Mouse (Mus musculus) neural tube, embryonic 13.5 days (tissue): ENCODE measurements around the gene Ly86. TPM values are rescaled to one million over a fixed set of nuclear protein-coding genes. Genes with fewer than 3 reads are reported as not detected.

ENCODE experiments used
- ATAC-seq: fragments of 200-750 bp; cut with Nextera tagmentation; 2 replicates; pipeline ENCODE4 v1.8.0; 2017; ENCODE audit warnings: low read depth, mild to moderate bottlenecking, moderate TSS enrichment, moderate library complexity
- H3K27ac ChIP-seq: fragments of 300-500 bp; sonication (generic); replicated peaks from 2 replicates; pipeline ENCODE4 v1.5.1; 2015; ENCODE audit warnings: moderate library complexity, mild to moderate bottlenecking, inconsistent platforms
- H3K27me3 ChIP-seq: fragments of 300-500 bp; sonication (generic); 2 replicates; pipeline ENCODE4 v1.6.1; 2015; ENCODE audit warnings: mild to moderate bottlenecking, inconsistent platforms
- H3K36me3 ChIP-seq: fragments of 300-500 bp; sonication (generic); 2 replicates; pipeline ENCODE4 v1.6.1; 2015; ENCODE audit warnings: mild to moderate bottlenecking, inconsistent platforms
- H3K4me1 ChIP-seq: fragments of 300-500 bp; sonication (generic); replicated peaks from 2 replicates; pipeline ENCODE4 v1.6.1; 2015; ENCODE audit warnings: inconsistent platforms
- H3K4me2 ChIP-seq: fragments of 300-500 bp; sonication (generic); 2 replicates; pipeline ENCODE4 v1.6.1; 2015; ENCODE audit warnings: inconsistent platforms, mild to moderate bottlenecking, moderate library complexity
- H3K4me3 ChIP-seq: fragments of 300-500 bp; sonication (generic); 2 replicates; pipeline ENCODE4 v1.5.1; 2015; ENCODE audit warnings: mild to moderate bottlenecking, inconsistent platforms
- H3K9ac ChIP-seq: fragments of 300-500 bp; sonication (generic); 2 replicates; pipeline ENCODE4 v1.6.1; 2015; ENCODE audit warnings: moderate library complexity, mild to moderate bottlenecking, inconsistent platforms
- H3K9me3 ChIP-seq: fragments of 300-500 bp; sonication (generic); 2 replicates; pipeline ENCODE4 v1.6.1; 2016; ENCODE audit warnings: inconsistent platforms
- WGBS: fragments of 180-500 bp; shearing (Covaris S2); methylation state at CpG from one replicate; pipeline ENCODE4 v1.1.7; 2015; 5-methylcytosine and 5-hydroxymethylcytosine counted together
- polyA plus RNA-seq: library from polyadenylated mRNA; unstranded; fragments of >200 nt; fragmentation: Nextera tagmentation; extraction: Ambion mirVana; gene quantifications from 2 replicates; pipeline ENCODE4 v1.2.1, GENCODE M21; 2015

Ly86 gene
- polyA plus RNA-seq, 1 experiment from 2014 or later: 12.3 TPM

DNA sequence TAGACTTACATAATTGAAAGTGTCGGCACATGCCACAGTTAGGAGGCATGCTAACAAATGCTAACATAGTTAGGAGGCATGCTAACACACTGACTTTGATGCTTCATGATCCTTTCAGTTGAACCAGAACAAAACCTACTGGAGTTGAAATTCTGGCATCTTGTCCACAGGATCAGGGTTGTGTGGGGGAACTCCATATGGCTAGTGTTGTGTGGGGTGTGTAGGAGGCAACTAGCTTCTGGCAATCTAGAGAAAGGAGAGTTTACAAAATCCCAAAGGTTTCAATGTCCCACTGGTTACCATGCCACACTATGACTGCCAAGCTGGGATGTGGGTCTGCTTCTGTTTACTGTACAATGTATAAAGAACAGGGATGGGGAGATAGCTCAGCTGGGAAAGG is 70.7 kb downstream of the Ly86 start:
- no peak overlapping the region for H3K9ac ChIP-seq
- H3K4me1 ChIP-seq: no peaks in the 10 kb centered on the region
- 94% methylated on average over 1 of the region's 1 CpGs for whole genome bisulfite sequencing
- no peaks in the 10 kb centered on the region for H3K36me3 ChIP-seq
- no peak overlapping the region for H3K4me2 ChIP-seq
- no peaks in the 10 kb centered on the region for H3K9me3 ChIP-seq
- H3K27me3 ChIP-seq: no peaks in the 10 kb centered on the region
- no peak for ATAC-seq
- no peak overlapping the region for H3K27ac ChIP-seq
- H3K4me3 ChIP-seq: no peak overlapping the region

DNA sequence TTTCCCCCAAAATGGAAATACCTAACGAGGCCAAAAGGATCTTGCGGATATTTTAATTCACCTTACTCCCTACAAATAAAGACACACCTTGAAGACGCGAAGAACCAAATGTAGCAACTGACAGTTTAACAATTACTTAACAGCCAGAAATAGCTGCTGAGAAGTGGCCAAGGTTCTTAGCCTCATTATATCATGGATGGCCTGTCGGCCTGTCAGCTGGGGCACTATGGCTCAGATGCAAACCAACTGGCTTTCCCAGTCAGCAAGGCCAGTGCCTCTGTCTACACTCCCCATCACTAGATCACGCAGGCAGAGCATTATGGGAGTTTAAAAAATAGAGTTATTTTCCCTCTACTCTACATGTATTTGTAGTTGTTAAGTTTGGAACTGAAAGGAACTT is 78.4 kb downstream of the Ly86 start:
- H3K4me3 ChIP-seq: no peak overlapping the region
- H3K4me2 ChIP-seq: no peak overlapping the region
- H3K4me1 ChIP-seq: peaks cover 11% of the 10 kb centered on the region
- no peaks in the 10 kb centered on the region for H3K9me3 ChIP-seq
- no peaks in the 10 kb centered on the region for H3K27me3 ChIP-seq
- no peak for ATAC-seq
- no peak overlapping the region for H3K27ac ChIP-seq
- WGBS: 92% methylated on average over 6 of the region's 6 CpGs
- no peak overlapping the region for H3K9ac ChIP-seq
- no peaks in the 10 kb centered on the region for H3K36me3 ChIP-seq

DNA sequence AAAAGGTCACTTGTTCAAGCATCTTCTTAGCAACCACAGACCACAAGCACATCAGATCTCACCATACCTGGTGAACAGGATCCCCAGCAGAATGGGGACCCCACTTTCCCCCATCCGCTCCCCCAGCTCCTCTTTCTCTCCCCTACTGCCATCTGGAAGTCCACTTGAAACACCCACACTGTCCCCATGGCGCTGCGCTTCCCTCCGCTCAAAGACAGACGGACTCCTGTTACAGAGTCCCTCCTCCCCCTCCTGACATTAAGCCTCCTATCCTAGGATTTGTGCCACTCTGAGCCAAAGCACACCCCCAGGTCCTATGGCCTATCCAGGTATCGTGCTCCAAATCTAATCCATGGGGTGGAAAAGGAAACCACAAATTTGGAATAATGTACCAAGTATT is 79.9 kb downstream of the Ly86 start:
- no peaks in the 10 kb centered on the region for H3K27me3 ChIP-seq
- peaks cover 11% of the 10 kb centered on the region for H3K4me1 ChIP-seq
- H3K27ac ChIP-seq: no peak overlapping the region
- no peak overlapping the region for H3K4me2 ChIP-seq
- no peaks in the 10 kb centered on the region for H3K36me3 ChIP-seq
- H3K9me3 ChIP-seq: no peaks in the 10 kb centered on the region
- no peak for ATAC-seq
- no peak overlapping the region for H3K9ac ChIP-seq
- H3K4me3 ChIP-seq: no peak overlapping the region
- 94% methylated on average over 6 of the region's 6 CpGs for WGBS

DNA sequence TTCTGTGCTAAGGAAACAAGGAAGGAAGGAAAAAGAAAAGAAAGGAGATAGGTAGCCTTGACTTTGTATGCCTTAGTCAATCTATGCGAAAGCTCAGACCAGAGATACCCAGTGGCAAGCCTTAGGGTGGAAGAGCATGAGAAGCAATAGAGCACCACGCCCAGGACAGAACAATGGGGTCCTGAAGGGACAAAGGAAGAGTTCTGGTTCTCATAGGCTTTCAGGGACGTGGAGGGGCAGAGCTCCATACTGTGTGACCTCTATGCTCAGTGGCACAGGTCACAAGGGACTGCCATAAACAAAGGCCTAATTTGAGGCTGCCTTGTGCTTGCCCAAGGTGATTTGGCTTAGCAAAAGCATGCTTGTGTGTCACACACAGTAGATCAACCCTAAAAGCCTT is 80.4 kb downstream of the Ly86 start:
- Histone ChIP-seq H3K9ac (no peak overlapping the region), H3K36me3 (no peaks in the 10 kb centered on the region), H3K27ac (no peak overlapping the region), H3K9me3 (no peaks in the 10 kb centered on the region), H3K27me3 (no peaks in the 10 kb centered on the region), H3K4me3 (no peak overlapping the region), H3K4me2 (no peak overlapping the region), H3K4me1 (peaks cover 11% of the 10 kb centered on the region)
- no peak for ATAC-seq
- 54% methylated on average over 3 of the region's 3 CpGs for WGBS

DNA sequence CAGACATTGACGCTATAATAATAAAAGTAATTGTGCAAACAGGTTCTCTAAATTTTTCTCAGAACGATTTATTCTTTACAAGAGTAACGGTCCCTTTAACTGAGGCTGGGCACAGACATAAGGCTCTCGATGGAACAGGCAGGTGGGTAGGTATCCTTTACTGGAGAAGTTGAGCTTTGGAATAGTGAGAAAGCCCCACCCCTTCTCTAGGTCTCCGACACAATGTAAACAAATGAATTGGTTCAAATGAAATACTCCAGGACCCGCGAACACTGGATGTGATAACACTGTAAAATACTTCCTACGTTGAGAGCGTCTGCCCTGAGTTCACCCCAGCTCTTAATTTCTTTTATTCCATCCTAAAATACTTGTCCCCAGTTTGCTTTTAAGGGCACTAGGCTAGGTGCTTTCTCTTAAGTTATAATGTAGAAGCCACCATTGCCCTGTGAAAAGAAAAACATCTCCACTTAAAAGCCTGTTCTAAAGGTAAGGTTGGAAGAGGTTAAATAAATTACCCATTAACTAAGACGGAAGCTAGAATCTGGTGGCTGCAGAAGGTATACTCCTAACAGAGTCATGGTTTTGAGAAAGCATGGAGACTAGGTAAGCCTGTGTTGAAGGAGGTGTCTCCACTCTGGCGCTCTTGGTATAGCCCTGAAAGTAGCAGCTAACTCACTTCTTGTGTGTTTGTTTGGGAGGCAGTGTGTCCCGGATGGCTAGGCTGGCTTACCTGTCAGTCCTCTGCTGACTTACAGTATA is 81.7 kb downstream of the Ly86 start:
- 88% methylated on average over 12 of the region's 12 CpGs for WGBS
- Histone ChIP-seq H3K9me3 (no peaks in the 10 kb centered on the region), H3K4me1 (peaks cover 5% of the 10 kb centered on the region), H3K27ac (no peak overlapping the region), H3K27me3 (no peaks in the 10 kb centered on the region), H3K4me2 (no peak overlapping the region), H3K36me3 (no peaks in the 10 kb centered on the region), H3K9ac (no peak overlapping the region), H3K4me3 (no peak overlapping the region)
- ATAC-seq: no peak

DNA sequence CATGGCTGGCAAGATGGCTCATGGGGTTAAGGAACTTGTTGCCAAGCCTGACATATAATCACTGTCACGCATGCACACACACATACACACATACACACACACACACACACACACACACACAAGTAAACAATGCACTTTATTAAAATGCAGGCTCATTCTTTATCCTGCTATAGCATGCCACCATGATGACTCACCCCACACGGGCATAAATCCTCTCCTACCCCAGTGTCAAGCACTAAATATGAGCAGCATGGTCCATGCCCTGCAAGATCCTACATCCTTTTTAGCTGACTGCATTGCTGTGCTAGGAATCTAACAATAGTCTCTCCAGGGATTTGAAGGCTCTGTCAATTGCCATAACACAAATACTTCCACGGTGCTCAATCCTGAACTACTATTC is 83.5 kb downstream of the Ly86 start:
- no peak for ATAC-seq
- Histone ChIP-seq H3K36me3 (no peaks in the 10 kb centered on the region), H3K9me3 (no peaks in the 10 kb centered on the region), H3K27me3 (peaks cover 8% of the 10 kb centered on the region; the same call in 1 of the 2 replicates), H3K4me2 (no peak overlapping the region), H3K4me1 (no peaks in the 10 kb centered on the region), H3K27ac (no peak overlapping the region), H3K4me3 (no peak overlapping the region), H3K9ac (no peak overlapping the region)
- 83% methylated on average over 3 of the region's 3 CpGs for WGBS

DNA sequence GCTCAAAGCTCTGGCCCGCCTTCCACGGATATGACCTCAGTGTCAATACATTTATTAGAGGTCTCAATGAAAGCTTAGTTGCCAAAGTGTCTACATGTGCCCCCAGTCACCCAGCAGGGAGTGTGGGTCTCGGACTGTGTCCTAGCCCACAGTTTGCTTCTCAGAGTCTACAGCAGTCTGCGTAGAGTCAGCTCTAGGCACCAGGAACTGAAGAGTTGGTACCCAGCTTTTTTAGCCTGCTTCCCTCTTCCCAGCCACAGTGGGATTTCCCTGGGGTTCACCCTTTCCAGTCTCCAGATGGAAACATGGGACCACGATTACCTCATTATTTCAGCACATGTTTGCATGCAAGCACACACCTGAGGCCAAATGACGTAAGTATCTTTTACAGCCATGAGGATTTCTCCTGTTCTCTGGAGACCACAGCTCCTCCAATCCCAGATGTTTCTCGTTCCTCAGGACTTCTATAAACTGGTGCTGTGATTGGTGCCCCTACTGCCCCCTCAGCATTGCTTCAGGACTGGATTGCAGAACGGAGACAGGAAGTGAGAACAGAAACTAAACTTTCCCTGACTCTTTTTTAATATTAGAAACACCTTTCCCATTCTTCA is 84.8 kb downstream of the Ly86 start:
- peaks cover 14% of the 10 kb centered on the region for H3K27me3 ChIP-seq
- 65% methylated on average over 8 of the region's 8 CpGs for WGBS
- peaks cover 3% of the 10 kb centered on the region; the same call in 1 of the 2 replicates for H3K4me1 ChIP-seq
- H3K4me2 ChIP-seq: no peak overlapping the region
- ATAC-seq: no peak
- H3K9me3 ChIP-seq: no peaks in the 10 kb centered on the region
- no peaks in the 10 kb centered on the region for H3K36me3 ChIP-seq
- no peak overlapping the region for H3K4me3 ChIP-seq
- no peak overlapping the region for H3K27ac ChIP-seq
- no peak overlapping the region for H3K9ac ChIP-seq

DNA sequence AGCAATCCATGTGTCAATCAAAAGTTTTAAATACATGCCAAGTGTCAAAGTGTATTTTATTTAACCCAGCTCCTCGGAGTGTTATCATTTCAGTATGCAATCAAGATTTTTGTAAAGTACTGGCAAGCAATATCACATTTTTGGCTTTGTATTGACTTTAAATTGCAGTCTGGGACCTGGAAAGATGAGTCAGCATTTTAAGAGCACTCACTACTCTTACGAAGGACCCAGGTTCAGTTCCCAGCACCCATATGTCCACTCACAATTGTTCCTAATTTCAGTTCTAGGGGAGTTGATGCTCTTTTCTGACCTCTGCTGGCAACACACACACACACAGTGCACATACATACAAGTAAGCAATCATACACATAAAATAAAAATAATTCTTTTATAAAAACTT is 86.7 kb downstream of the Ly86 start:
- Histone ChIP-seq H3K27ac (no peak overlapping the region), H3K36me3 (no peaks in the 10 kb centered on the region)
- WGBS: over 99% methylated on average over 2 of the region's 2 CpGs

DNA sequence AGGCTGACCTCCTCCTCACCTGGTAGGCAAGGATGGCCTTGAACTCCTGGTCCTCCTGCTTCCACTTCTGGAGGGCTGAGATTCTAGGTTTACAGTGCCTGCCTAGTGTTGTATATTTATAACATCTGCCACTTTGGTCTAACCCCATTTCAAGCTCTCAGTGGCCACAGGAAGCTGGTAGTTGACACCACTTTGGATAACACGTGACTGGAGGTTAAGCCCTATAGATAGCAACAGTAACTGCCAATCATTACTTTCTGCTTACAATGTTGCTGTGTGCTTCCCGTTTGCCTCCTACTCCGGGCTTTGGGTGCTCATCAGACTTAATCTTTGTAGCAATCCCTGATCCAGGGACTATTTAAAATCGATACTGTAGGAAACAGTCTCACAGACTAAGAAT is 87.6 kb downstream of the Ly86 start:
- no peak for ATAC-seq
- no peaks in the 10 kb centered on the region for H3K36me3 ChIP-seq
- H3K27me3 ChIP-seq: peaks cover 40% of the 10 kb centered on the region
- H3K9ac ChIP-seq: no peak overlapping the region
- no peaks in the 10 kb centered on the region for H3K9me3 ChIP-seq
- no peak overlapping the region for H3K27ac ChIP-seq
- H3K4me2 ChIP-seq: no peak overlapping the region
- WGBS: 39% methylated on average over 4 of the region's 4 CpGs
- H3K4me3 ChIP-seq: no peak overlapping the region
- peaks cover 5% of the 10 kb centered on the region; the same call in 1 of the 2 replicates for H3K4me1 ChIP-seq

More for the DNA sequence above, 86.7 kb downstream of the Ly86 start:
- Histone ChIP-seq H3K4me3 (no peak overlapping the region), H3K9me3 (no peaks in the 10 kb centered on the region), H3K9ac (no peak overlapping the region), H3K27me3 (peaks cover 32% of the 10 kb centered on the region), H3K4me1 (peaks cover 5% of the 10 kb centered on the region; the same call in 1 of the 2 replicates), H3K4me2 (no peak overlapping the region)
- ATAC-seq: no peak

DNA sequence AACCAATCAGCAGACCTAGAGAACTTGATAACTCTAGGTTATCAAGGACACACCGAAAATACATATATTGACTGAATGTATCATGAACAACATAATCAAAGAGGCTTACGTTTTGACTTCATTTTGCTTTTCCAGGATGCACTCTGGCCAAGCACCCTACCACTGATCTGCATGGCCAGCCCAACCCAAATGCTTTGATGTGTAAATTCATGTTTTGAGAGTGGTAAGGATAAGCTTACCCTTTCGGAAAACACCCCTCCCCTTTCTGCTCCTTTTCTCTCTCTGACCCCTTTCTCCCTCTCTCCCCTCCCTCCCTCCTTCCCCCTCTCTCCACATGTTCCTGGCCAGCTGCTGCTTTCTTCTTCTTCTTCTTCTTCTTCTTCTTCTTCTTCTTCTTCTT is 88.1 kb downstream of the Ly86 start:
- Histone ChIP-seq H3K9ac (no peak overlapping the region), H3K4me2 (no peak overlapping the region), H3K27me3 (peaks cover 45% of the 10 kb centered on the region), H3K36me3 (no peaks in the 10 kb centered on the region), H3K4me3 (no peak overlapping the region), H3K27ac (no peak overlapping the region), H3K9me3 (no peaks in the 10 kb centered on the region), H3K4me1 (peaks cover 5% of the 10 kb centered on the region; the same call in 1 of the 2 replicates)
- 28% methylated on average over 3 of the region's 3 CpGs for WGBS
- no peak for ATAC-seq

DNA sequence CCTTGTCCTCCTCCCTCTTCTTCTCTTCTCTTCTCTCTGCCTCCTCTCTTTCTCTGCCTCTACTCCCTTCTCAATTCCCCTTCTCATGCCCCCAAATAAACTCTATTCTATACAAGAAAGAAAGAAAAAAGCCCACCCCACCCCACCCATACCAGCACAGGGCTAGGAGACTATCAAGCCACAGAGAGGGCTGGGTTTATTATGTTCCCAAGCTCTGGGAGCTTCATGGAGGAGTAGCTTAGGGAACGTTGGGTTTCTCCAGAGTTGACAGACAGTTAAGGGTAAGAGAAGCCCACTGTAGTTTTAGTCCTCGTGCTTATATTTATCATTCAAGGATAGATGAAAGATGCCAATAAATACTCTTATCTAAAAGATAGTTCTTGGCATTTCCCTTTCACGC is 88.7 kb downstream of the Ly86 start:
- Histone ChIP-seq H3K9ac (no peak overlapping the region), H3K27me3 (peaks cover 45% of the 10 kb centered on the region), H3K4me1 (peaks cover 5% of the 10 kb centered on the region; the same call in 1 of the 2 replicates), H3K9me3 (no peaks in the 10 kb centered on the region), H3K4me3 (no peak overlapping the region), H3K36me3 (no peaks in the 10 kb centered on the region), H3K27ac (no peak overlapping the region), H3K4me2 (peak overlapping the region; percentile 71; the same call in 1 of the 2 replicates)
- 14% methylated on average over 3 of the region's 3 CpGs for WGBS
- peak; percentile 62 for ATAC-seq

DNA sequence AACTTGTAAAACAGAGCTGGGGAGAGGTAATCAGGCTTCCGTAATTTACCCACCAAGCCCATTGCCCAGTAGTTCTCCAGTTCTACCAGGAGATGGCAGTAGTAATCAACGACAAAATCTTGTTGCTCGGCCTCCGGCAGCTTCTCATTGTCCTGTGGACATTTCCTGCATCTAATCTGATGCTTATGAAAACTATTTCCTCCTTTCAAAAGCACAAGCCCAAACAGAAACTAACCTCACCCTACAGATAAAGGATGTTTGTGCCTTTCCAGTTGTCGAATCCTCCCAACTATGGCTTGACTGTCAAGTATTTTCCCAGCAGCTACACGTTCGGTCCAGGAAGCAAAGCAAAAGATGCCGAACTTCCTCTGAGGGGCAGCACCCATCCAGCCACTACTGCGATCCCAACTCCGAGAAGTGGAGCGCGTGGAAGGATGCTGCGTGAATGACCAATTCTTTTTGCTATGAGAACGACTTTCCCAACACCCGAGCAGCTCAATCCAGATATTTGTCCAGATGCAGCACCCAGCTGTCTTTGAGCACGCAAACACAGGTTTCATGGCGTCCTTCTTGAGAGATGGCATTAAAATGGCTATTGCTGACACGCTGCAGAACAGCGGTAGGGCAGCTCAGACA is 89.2 kb downstream of the Ly86 start:
- peak; percentile 79 for ATAC-seq
- no peaks in the 10 kb centered on the region for H3K36me3 ChIP-seq
- peak overlapping the region; percentile 71 for H3K9ac ChIP-seq
- peak overlapping the region; percentile 44 for H3K4me3 ChIP-seq
- peak overlapping the region; percentile 71 for H3K4me2 ChIP-seq
- no peaks in the 10 kb centered on the region for H3K9me3 ChIP-seq
- under 1% methylated on average over 19 of the region's 19 CpGs for WGBS
- peaks cover 5% of the 10 kb centered on the region; the same call in 1 of the 2 replicates for H3K4me1 ChIP-seq
- H3K27ac ChIP-seq: no peak overlapping the region
- H3K27me3 ChIP-seq: peaks cover 45% of the 10 kb centered on the region
